Comparison of ENCODE assay signal across 9 mouse cellular contexts in genomic region chr9:63109782-63110087, GRCm38 (mm10). TPM values are rescaled to one million over a fixed set of nuclear protein-coding genes. Genes with fewer than 3 reads are reported as not detected.
DNase-seq lines count a peak whose midpoint lies in the region; ATAC-seq lines count a peak whose summit lies in the region.
"Had no signal": no experiment of that assay in that cellular context is flagged by ENCODE, and none has a peak within 500 bp of the region (broad histone marks: within the 10 kb centered on the region; RNA-seq: fewer than 3 reads in every experiment).

No protein-coding gene starts in this region.

- H3K27ac ChIP-seq in heart, embryonic 10.5 days: peak overlapping the region; percentile 99
- H3K27ac ChIP-seq in forebrain, embryonic 13.5 days: peak overlapping the region; percentile 49
- peak overlapping the region; percentile 93 for H3K27ac ChIP-seq in limb, embryonic 12.5 days
- 0 out of 2 replicates have a peak overlapping the region, but pooled peaks have one; percentile 66 for H3K27ac ChIP-seq in midbrain, embryonic 14.5 days (replicated peaks; ENCODE audit: low read depth, low read length)

- peak overlapping the region; percentile 81 for H3K4me2 ChIP-seq in forebrain, embryonic 13.5 days
- H3K4me2 ChIP-seq in limb, embryonic 12.5 days: peak overlapping the region; percentile 63
- peak overlapping the region; percentile 80; the same call in 1 of the 2 replicates for H3K4me2 ChIP-seq in midbrain, embryonic 14.5 days (ENCODE audit: low read length)

- H3K4me3 ChIP-seq in heart, embryonic 10.5 days: peak overlapping the region; percentile 75; the same call in 1 of the 2 replicates
- no peak overlapping the region; the same call in 1 of the 2 replicates for H3K4me3 ChIP-seq in forebrain, embryonic 13.5 days
- peak overlapping the region; percentile 44; the same call in 1 of the 2 replicates for H3K4me3 ChIP-seq in limb, embryonic 12.5 days (replicated peaks)
- no peak overlapping the region for H3K4me3 ChIP-seq in midbrain, embryonic 14.5 days (replicated peaks; ENCODE audit: low read depth, low read length)

- WGBS in heart, embryonic 10.5 days: 38% methylated on average over 2 of the region's 2 CpGs
- 12% methylated on average over 2 of the region's 2 CpGs for WGBS in forebrain, embryonic 13.5 days
- WGBS in limb, embryonic 12.5 days: 22% methylated on average over 2 of the region's 2 CpGs
- 13% methylated on average over 2 of the region's 2 CpGs for WGBS in midbrain, embryonic 14.5 days

- H3K27me3 ChIP-seq in heart, embryonic 10.5 days (ENCODE audit: insufficient read depth, poor library complexity, severe bottlenecking): no peaks in the 10 kb centered on the region
- H3K27me3 ChIP-seq in forebrain, embryonic 13.5 days: no peaks in the 10 kb centered on the region
- no peaks in the 10 kb centered on the region for H3K27me3 ChIP-seq in limb, embryonic 12.5 days
- no peaks in the 10 kb centered on the region for H3K27me3 ChIP-seq in midbrain, embryonic 14.5 days (ENCODE audit: control insufficient read depth, insufficient read depth, low read length)

- no peak for DNase-seq in heart, embryonic 10.5 days (ENCODE audit: low spot score)
- DNase-seq in heart, adult 18-20 months: no peak
- peak; percentile 54 for DNase-seq in midbrain, embryonic 14.5 days
- DNase-seq in spleen, postnatal 14 days (ENCODE audit: low spot score in 2 of 2): no peak
- no peak for DNase-seq in adrenal gland, postnatal 25 days

- H3K36me3 ChIP-seq in heart, embryonic 10.5 days: 0 out of 2 replicates have a peak, but pooled peaks cover 4% of the 10 kb centered on the region
- no peaks in the 10 kb centered on the region for H3K36me3 ChIP-seq in forebrain, embryonic 13.5 days (ENCODE audit: poor library complexity, severe bottlenecking)
- H3K36me3 ChIP-seq in limb, embryonic 12.5 days: no peaks in the 10 kb centered on the region
- H3K36me3 ChIP-seq in midbrain, embryonic 14.5 days (ENCODE audit: control insufficient read depth, insufficient read depth, low read length): no peaks in the 10 kb centered on the region

- no peak overlapping the region for H3K9ac ChIP-seq in forebrain, embryonic 13.5 days
- H3K9ac ChIP-seq in limb, embryonic 12.5 days (replicated peaks): no peak overlapping the region; the same call in 1 of the 2 replicates
- no peak overlapping the region for H3K9ac ChIP-seq in midbrain, embryonic 14.5 days (replicated peaks; ENCODE audit: low read length)

- no peaks in the 10 kb centered on the region for H3K9me3 ChIP-seq in heart, embryonic 10.5 days
- H3K9me3 ChIP-seq in forebrain, embryonic 13.5 days (replicated peaks): no peaks in the 10 kb centered on the region
- H3K9me3 ChIP-seq in limb, embryonic 12.5 days: peaks cover 4% of the 10 kb centered on the region; the same call in 1 of the 2 replicates
- no peaks in the 10 kb centered on the region for H3K9me3 ChIP-seq in midbrain, embryonic 14.5 days (ENCODE audit: control insufficient read depth, low read length)

- no peak; the same call in 1 of the 2 replicates for ATAC-seq in forebrain, embryonic 13.5 days
- ATAC-seq in limb, embryonic 12.5 days (ENCODE audit: insufficient number of reproducible peaks, insufficient read depth, low FRiP score, low TSS enrichment, low read depth): no peak
- no peak for ATAC-seq in midbrain, embryonic 14.5 days (ENCODE audit: low FRiP score, low TSS enrichment)
- no peak for ATAC-seq in monocyte, adult 5-6 weeks (replicated peaks; ENCODE audit: insufficient number of reproducible peaks, low FRiP score, low TSS enrichment, poor library complexity, severe bottlenecking)

- H3K4me1 ChIP-seq in heart, embryonic 10.5 days: peaks cover 19% of the 10 kb centered on the region
- peaks cover 18% of the 10 kb centered on the region for H3K4me1 ChIP-seq in forebrain, embryonic 13.5 days
- peaks cover 28% of the 10 kb centered on the region for H3K4me1 ChIP-seq in limb, embryonic 12.5 days (replicated peaks)
- H3K4me1 ChIP-seq in midbrain, embryonic 14.5 days (ENCODE audit: control insufficient read depth, insufficient read depth, low read length): peaks cover 8% of the 10 kb centered on the region

RNA-seq across cellular contexts. Expression of gene Skor1, which starts 39.0 kb away (rescaled TPM):
- 0.06 TPM in 1 of 2 replicates, not detected in the other for polyA plus RNA-seq in heart, embryonic 10.5 days (2016; fragmentation: Nextera tagmentation; extraction: Ambion mirVana)
- not detected for total RNA-seq in heart, adult 18-20 months (2021)
- 0.28 and 0.55 TPM in 2 replicates for polyA plus RNA-seq in forebrain, embryonic 13.5 days (2015; fragmentation: Nextera tagmentation; extraction: Ambion mirVana)
- 0.11 and 0.12 TPM in 2 replicates for polyA plus RNA-seq in limb, embryonic 12.5 days (2016; fragmentation: Nextera tagmentation; extraction: Ambion mirVana)
- 5.0 TPM in 2 replicates for polyA plus RNA-seq in midbrain, embryonic 14.5 days (2014; fragmentation: Nextera tagmentation; extraction: Ambion mirVana)
- not detected in 3 replicates for total RNA-seq in monocyte, adult 5-6 weeks (2017)
- total RNA-seq in adrenal gland, postnatal 25 days (2021): 0.12 TPM in 1 of 2 replicates, not detected in the other
- total RNA-seq: megakaryocyte-erythroid progenitor cell, adult 5-6 weeks had no signal

Comparison
In these comparisons a context has a peak if more than half of its experiments do, and no peak if none do; other contexts are left out.
1. H3K27ac ChIP-seq: peak in every context shown above with its lines; median percentile 99 in heart, embryonic 10.5 days; 93 in limb, embryonic 12.5 days; 66 in midbrain, embryonic 14.5 days; 49 in forebrain, embryonic 13.5 days.
2. H3K4me3 ChIP-seq: peak in heart, embryonic 10.5 days (single experiment) and limb, embryonic 12.5 days (single experiment); none in forebrain, embryonic 13.5 days (single experiment) and midbrain, embryonic 14.5 days (single experiment).
3. Peak in every context shown above with its lines, with median percentiles within 50 percentile points of each other: H3K4me2 ChIP-seq.